Comparison of ENCODE assay signal across 14 mouse cellular contexts in genomic region chr11:102611317-102611705, GRCm38 (mm10). TPM values are rescaled to one million over a fixed set of nuclear protein-coding genes. Genes with fewer than 3 reads are reported as not detected.
DNase-seq lines count a peak whose midpoint lies in the region; ATAC-seq lines count a peak whose summit lies in the region.
"Had no signal": no experiment of that assay in that cellular context is flagged by ENCODE, and none has a peak within 500 bp of the region (broad histone marks: within the 10 kb centered on the region; RNA-seq: fewer than 3 reads in every experiment).

No protein-coding gene starts in this region.

- peak; percentile 29 for DNase-seq in embryo, embryonic 10.5 days (ENCODE audit: low spot score)
- DNase-seq in embryo, embryonic 10 days (ENCODE audit: low spot score): no peak
- DNase-seq in hindbrain, embryonic 11.5 days (ENCODE audit: low spot score): no peak
- DNase-seq in hindbrain, embryonic 14.5 days (ENCODE audit: low spot score): no peak
- DNase-seq in adrenal gland, adult 2 months: no peak
- DNase-seq: cerebellum, postnatal 10 days; kidney, adult 9 months; spleen, adult 18-20 months; thymus, adult 2 months had no signal

- H3K9ac ChIP-seq in hindbrain, embryonic 11.5 days (ENCODE audit: low read depth, low read length): peak overlapping the region; percentile 19; the same call in 1 of the 2 replicates
- no peak overlapping the region for H3K9ac ChIP-seq in hindbrain, embryonic 14.5 days
- no peak overlapping the region for H3K9ac ChIP-seq in midbrain, embryonic 12.5 days (replicated peaks)
- H3K9ac ChIP-seq in midbrain, embryonic 13.5 days (replicated peaks): no peak overlapping the region
- no peak overlapping the region for H3K9ac ChIP-seq in stomach, embryonic 15.5 days
- H3K9ac ChIP-seq: liver, embryonic 15.5 days had no signal

- no peaks in the 10 kb centered on the region for H3K9me3 ChIP-seq in hindbrain, embryonic 11.5 days (ENCODE audit: control insufficient read depth, low read length)
- no peaks in the 10 kb centered on the region for H3K9me3 ChIP-seq in hindbrain, embryonic 14.5 days (ENCODE audit: control insufficient read depth, low read length)
- no peaks in the 10 kb centered on the region for H3K9me3 ChIP-seq in midbrain, embryonic 12.5 days
- H3K9me3 ChIP-seq in midbrain, embryonic 13.5 days: no peaks in the 10 kb centered on the region
- no peaks in the 10 kb centered on the region for H3K9me3 ChIP-seq in stomach, embryonic 15.5 days
- H3K9me3 ChIP-seq: liver, embryonic 15.5 days had no signal

- H3K27ac ChIP-seq in hindbrain, embryonic 11.5 days (ENCODE audit: low read depth, low read length): no peak overlapping the region
- no peak overlapping the region for H3K27ac ChIP-seq in hindbrain, embryonic 14.5 days
- peak overlapping the region; percentile 71; the same call in 1 of the 2 replicates for H3K27ac ChIP-seq in midbrain, embryonic 12.5 days (replicated peaks)
- H3K27ac ChIP-seq in midbrain, embryonic 13.5 days: no peak overlapping the region
- peak overlapping the region; percentile 54 for H3K27ac ChIP-seq in stomach, embryonic 15.5 days
- H3K27ac ChIP-seq: liver, embryonic 15.5 days had no signal

- no peak overlapping the region for H3K4me2 ChIP-seq in hindbrain, embryonic 11.5 days (replicated peaks; ENCODE audit: low read depth, low read length)
- H3K4me2 ChIP-seq in hindbrain, embryonic 14.5 days (replicated peaks): no peak overlapping the region
- H3K4me2 ChIP-seq in midbrain, embryonic 12.5 days (replicated peaks): no peak overlapping the region
- H3K4me2 ChIP-seq in midbrain, embryonic 13.5 days (replicated peaks): no peak overlapping the region
- H3K4me2 ChIP-seq in stomach, embryonic 15.5 days: no peak overlapping the region
- H3K4me2 ChIP-seq: liver, embryonic 15.5 days had no signal

- H3K36me3 ChIP-seq in hindbrain, embryonic 11.5 days (ENCODE audit: control insufficient read depth, insufficient read depth, low read length): no peaks in the 10 kb centered on the region
- no peaks in the 10 kb centered on the region for H3K36me3 ChIP-seq in hindbrain, embryonic 14.5 days (replicated peaks; ENCODE audit: control insufficient read depth, insufficient read depth)
- H3K36me3 ChIP-seq in midbrain, embryonic 12.5 days: no peaks in the 10 kb centered on the region
- H3K36me3 ChIP-seq in midbrain, embryonic 13.5 days: no peaks in the 10 kb centered on the region
- no peaks in the 10 kb centered on the region for H3K36me3 ChIP-seq in stomach, embryonic 15.5 days
- H3K36me3 ChIP-seq: liver, embryonic 15.5 days had no signal

- no peak overlapping the region for H3K4me3 ChIP-seq in hindbrain, embryonic 11.5 days (ENCODE audit: low read depth, low read length)
- H3K4me3 ChIP-seq in hindbrain, embryonic 14.5 days (replicated peaks; ENCODE audit: low read length): no peak overlapping the region
- no peak overlapping the region for H3K4me3 ChIP-seq in midbrain, embryonic 12.5 days
- no peak overlapping the region for H3K4me3 ChIP-seq in midbrain, embryonic 13.5 days (replicated peaks)
- H3K4me3 ChIP-seq in stomach, embryonic 15.5 days (replicated peaks): no peak overlapping the region
- H3K4me3 ChIP-seq: liver, embryonic 15.5 days had no signal

- 20% methylated on average over 6 of the region's 6 CpGs for WGBS in hindbrain, embryonic 11.5 days
- 20% methylated on average over 6 of the region's 6 CpGs for WGBS in hindbrain, embryonic 14.5 days
- 13% methylated on average over 6 of the region's 6 CpGs for WGBS in midbrain, embryonic 12.5 days
- WGBS in midbrain, embryonic 13.5 days: 16% methylated on average over 6 of the region's 6 CpGs
- 24% methylated on average over 6 of the region's 6 CpGs for WGBS in stomach, embryonic 15.5 days

- H3K4me1 ChIP-seq in hindbrain, embryonic 11.5 days (replicated peaks; ENCODE audit: control insufficient read depth, insufficient read depth, low read length): peaks cover 23% of the 10 kb centered on the region
- peaks cover 7% of the 10 kb centered on the region; the same call in 1 of the 2 replicates for H3K4me1 ChIP-seq in hindbrain, embryonic 14.5 days (replicated peaks; ENCODE audit: control insufficient read depth, insufficient read depth, low read length)
- H3K4me1 ChIP-seq in midbrain, embryonic 12.5 days: peaks cover 37% of the 10 kb centered on the region
- peaks cover 48% of the 10 kb centered on the region for H3K4me1 ChIP-seq in midbrain, embryonic 13.5 days (replicated peaks)
- H3K4me1 ChIP-seq in stomach, embryonic 15.5 days: peaks cover 34% of the 10 kb centered on the region
- H3K4me1 ChIP-seq: liver, embryonic 15.5 days had no signal

- no peaks in the 10 kb centered on the region for H3K27me3 ChIP-seq in hindbrain, embryonic 11.5 days (ENCODE audit: control insufficient read depth, insufficient read depth, low read length)
- H3K27me3 ChIP-seq in hindbrain, embryonic 14.5 days (ENCODE audit: control insufficient read depth, insufficient read depth, low read length): no peaks in the 10 kb centered on the region
- H3K27me3 ChIP-seq in midbrain, embryonic 12.5 days: peaks cover 25% of the 10 kb centered on the region
- peaks cover 15% of the 10 kb centered on the region for H3K27me3 ChIP-seq in midbrain, embryonic 13.5 days
- no peaks in the 10 kb centered on the region for H3K27me3 ChIP-seq in stomach, embryonic 15.5 days (replicated peaks)

- no peak for ATAC-seq in hindbrain, embryonic 11.5 days (ENCODE audit: low FRiP score)
- ATAC-seq in hindbrain, embryonic 14.5 days (ENCODE audit: low FRiP score): no peak
- ATAC-seq in midbrain, embryonic 12.5 days (ENCODE audit: low FRiP score, low read depth): no peak
- ATAC-seq in midbrain, embryonic 13.5 days: no peak
- 0 out of 2 replicates have a peak, but pooled peaks have one; percentile 29 for ATAC-seq in stomach, embryonic 15.5 days (ENCODE audit: insufficient read depth, low FRiP score, low read depth)

RNA-seq across cellular contexts. Expression of gene Fzd2, which starts 7.1 kb away (rescaled TPM):
- polyA plus RNA-seq in hindbrain, embryonic 11.5 days (2014; fragmentation: Nextera tagmentation; extraction: Ambion mirVana): 29.5 and 31.7 TPM in 2 replicates
- 8.2 and 9.2 TPM in 2 replicates for polyA plus RNA-seq in hindbrain, embryonic 14.5 days (2014; fragmentation: Nextera tagmentation; extraction: Ambion mirVana)
- 34.7 and 37.9 TPM in 2 replicates for polyA plus RNA-seq in midbrain, embryonic 12.5 days (2016; fragmentation: Nextera tagmentation; extraction: Ambion mirVana)
- polyA plus RNA-seq in midbrain, embryonic 13.5 days (2015; fragmentation: Nextera tagmentation; extraction: Ambion mirVana): 10.8 and 13.2 TPM in 2 replicates
- 21.9 and 23.7 TPM in 2 replicates for polyA plus RNA-seq in stomach, embryonic 15.5 days (2015; fragmentation: Nextera tagmentation; extraction: Ambion mirVana)
- total RNA-seq in adrenal gland, adult 2 months (2021): 1 to 10 TPM; 2.0 to 9.3 TPM
- polyA plus RNA-seq in adrenal gland, adult 2 months (2012; rRNA removed): 22.8 and 23.1 TPM in 2 replicates

RNA-seq across cellular contexts. Expression of gene Gm11627, which starts 32.0 kb away (rescaled TPM):
- 5.6 and 7.3 TPM in 2 replicates for polyA plus RNA-seq in hindbrain, embryonic 11.5 days (2014; fragmentation: Nextera tagmentation; extraction: Ambion mirVana)
- polyA plus RNA-seq in hindbrain, embryonic 14.5 days (2014; fragmentation: Nextera tagmentation; extraction: Ambion mirVana): 3.7 and 4.3 TPM in 2 replicates
- 8.3 and 10.5 TPM in 2 replicates for polyA plus RNA-seq in midbrain, embryonic 12.5 days (2016; fragmentation: Nextera tagmentation; extraction: Ambion mirVana)
- 4.2 and 5.3 TPM in 2 replicates for polyA plus RNA-seq in midbrain, embryonic 13.5 days (2015; fragmentation: Nextera tagmentation; extraction: Ambion mirVana)
- 19.2 TPM in 2 replicates for polyA plus RNA-seq in stomach, embryonic 15.5 days (2015; fragmentation: Nextera tagmentation; extraction: Ambion mirVana)
- under 1 TPM in 1 of 2 experiments, not detected in 1; 0.52 TPM for total RNA-seq in adrenal gland, adult 2 months (2021)
- not detected in 2 replicates for polyA plus RNA-seq in adrenal gland, adult 2 months (2012; rRNA removed)

RNA-seq across cellular contexts. Expression of gene Meioc, which starts 52.2 kb away (rescaled TPM):
- polyA plus RNA-seq in hindbrain, embryonic 11.5 days (2014; fragmentation: Nextera tagmentation; extraction: Ambion mirVana): 0.88 and 0.91 TPM in 2 replicates
- 0.16 TPM in 1 of 2 replicates, not detected in the other for polyA plus RNA-seq in hindbrain, embryonic 14.5 days (2014; fragmentation: Nextera tagmentation; extraction: Ambion mirVana)
- polyA plus RNA-seq in midbrain, embryonic 12.5 days (2016; fragmentation: Nextera tagmentation; extraction: Ambion mirVana): 0.31 and 0.47 TPM in 2 replicates
- polyA plus RNA-seq in midbrain, embryonic 13.5 days (2015; fragmentation: Nextera tagmentation; extraction: Ambion mirVana): 0.04 and 0.05 TPM in 2 replicates
- 0.55 and 1.0 TPM in 2 replicates for polyA plus RNA-seq in stomach, embryonic 15.5 days (2015; fragmentation: Nextera tagmentation; extraction: Ambion mirVana)
- total RNA-seq in adrenal gland, adult 2 months (2021): not detected
- polyA plus RNA-seq in adrenal gland, adult 2 months (2012; rRNA removed): not detected in 2 replicates
- total RNA-seq: layer of hippocampus, postnatal 14 days had no signal
- polyA plus RNA-seq: thymus, adult 2 months had no signal

RNA-seq across cellular contexts. Expression of gene Gpatch8, which starts 55.1 kb away (rescaled TPM):
- polyA plus RNA-seq in hindbrain, embryonic 11.5 days (2014; fragmentation: Nextera tagmentation; extraction: Ambion mirVana): 48.8 and 68.1 TPM in 2 replicates
- 48.2 and 55.3 TPM in 2 replicates for polyA plus RNA-seq in hindbrain, embryonic 14.5 days (2014; fragmentation: Nextera tagmentation; extraction: Ambion mirVana)
- 72.0 and 78.5 TPM in 2 replicates for polyA plus RNA-seq in midbrain, embryonic 12.5 days (2016; fragmentation: Nextera tagmentation; extraction: Ambion mirVana)
- 84.5 and 87.6 TPM in 2 replicates for polyA plus RNA-seq in midbrain, embryonic 13.5 days (2015; fragmentation: Nextera tagmentation; extraction: Ambion mirVana)
- polyA plus RNA-seq in stomach, embryonic 15.5 days (2015; fragmentation: Nextera tagmentation; extraction: Ambion mirVana): 47.4 and 51.0 TPM in 2 replicates
- total RNA-seq in adrenal gland, adult 2 months (2021): 10 to 100 TPM; 23.2 to 31.4 TPM
- 16.0 and 18.4 TPM in 2 replicates for polyA plus RNA-seq in adrenal gland, adult 2 months (2012; rRNA removed)

Comparison
In these comparisons a context has a peak if more than half of its experiments do, and no peak if none do; other contexts are left out.
1. H3K27ac ChIP-seq: peak in midbrain, embryonic 12.5 days (single experiment) and stomach, embryonic 15.5 days (single experiment); none in hindbrain, embryonic 11.5 days (single experiment), hindbrain, embryonic 14.5 days (single experiment) and midbrain, embryonic 13.5 days (single experiment).